In genomic region chr3:117751665-117752064, GRCm38 (mm10) we compare ENCODE assay signal across 16 mouse cellular contexts.
DNase-seq lines count a peak whose midpoint lies in the region; ATAC-seq and TF ChIP-seq lines count a peak whose summit lies in the region.
"Had no signal": no experiment of that assay in that cellular context is flagged by ENCODE, and none has a peak within 500 bp of the region (broad histone marks: within the 10 kb centered on the region; RNA-seq: fewer than 3 reads in every experiment).

No protein-coding gene starts in this region.

- no peaks in the 10 kb centered on the region for H3K27me3 ChIP-seq in kidney, adult 2 months (replicated peaks; ENCODE audit: control insufficient read depth, insufficient read depth, low read length)
- no peaks in the 10 kb centered on the region for H3K27me3 ChIP-seq in kidney, embryonic 14.5 days (ENCODE audit: control insufficient read depth, insufficient read depth, low read length)
- H3K27me3 ChIP-seq in midbrain, postnatal 0 days (ENCODE audit: insufficient read depth, low read length) = no peaks in the 10 kb centered on the region
- no peaks in the 10 kb centered on the region for H3K27me3 ChIP-seq in midbrain, embryonic 16.5 days (ENCODE audit: control insufficient read depth, insufficient read depth, low read depth, low read length)

- H3K27ac ChIP-seq in kidney, adult 2 months (ENCODE audit: insufficient read depth, low read depth, low read length) = no peak overlapping the region
- no peak overlapping the region for H3K27ac ChIP-seq in kidney, embryonic 14.5 days (ENCODE audit: low read depth, low read length)
- no peak overlapping the region for H3K27ac ChIP-seq in midbrain, postnatal 0 days (ENCODE audit: low read depth, low read length)
- H3K27ac ChIP-seq in midbrain, embryonic 16.5 days (ENCODE audit: low read length) = no peak overlapping the region
- H3K27ac ChIP-seq in olfactory bulb, adult 2 months (ENCODE audit: insufficient read depth, low read depth, low read length) = peak overlapping the region; percentile 81

- no peak overlapping the region for H3K9ac ChIP-seq in kidney, embryonic 14.5 days (ENCODE audit: low read depth, low read length)
- H3K9ac ChIP-seq in midbrain, postnatal 0 days (replicated peaks; ENCODE audit: low read length, poor library complexity, severe bottlenecking) = no peak overlapping the region
- H3K9ac ChIP-seq in midbrain, embryonic 16.5 days (ENCODE audit: low read depth, low read length) = no peak overlapping the region

- no peaks in the 10 kb centered on the region for H3K36me3 ChIP-seq in kidney, adult 2 months (ENCODE audit: control insufficient read depth, insufficient read depth, low read length)
- H3K36me3 ChIP-seq in kidney, embryonic 14.5 days (ENCODE audit: control insufficient read depth, insufficient read depth, low read length) = no peaks in the 10 kb centered on the region
- H3K36me3 ChIP-seq in midbrain, postnatal 0 days (ENCODE audit: insufficient read depth, low read length) = no peaks in the 10 kb centered on the region
- no peaks in the 10 kb centered on the region for H3K36me3 ChIP-seq in midbrain, embryonic 16.5 days (ENCODE audit: control insufficient read depth, insufficient read depth, low read length)

- ATAC-seq in kidney, embryonic 14.5 days (ENCODE audit: low FRiP score, low TSS enrichment) = no peak
- no peak for ATAC-seq in midbrain, postnatal 0 days (ENCODE audit: low FRiP score)
- ATAC-seq in midbrain, embryonic 16.5 days = no peak

- 0 out of 2 replicates have a peak, but pooled peaks have one; percentile 27 for TF ChIP-seq CTCF in kidney, adult 2 months (conservative IDR thresholded peaks at IDR 0.05; ENCODE audit: insufficient read depth, insufficient read length, low read depth, low read length)
- peak; percentile 61 for TF ChIP-seq CTCF in midbrain, postnatal 0 days (IDR thresholded peaks at IDR 0.05)
- no peak for TF ChIP-seq CTCF in olfactory bulb, adult 2 months (IDR thresholded peaks at IDR 0.05; ENCODE audit: insufficient read depth, low read depth, low read length)

- no peaks in the 10 kb centered on the region for H3K4me1 ChIP-seq in kidney, adult 2 months (ENCODE audit: control insufficient read depth, insufficient read depth, low read length)
- H3K4me1 ChIP-seq in kidney, embryonic 14.5 days (ENCODE audit: control insufficient read depth, insufficient read depth, low read length) = no peaks in the 10 kb centered on the region
- no peaks in the 10 kb centered on the region for H3K4me1 ChIP-seq in midbrain, postnatal 0 days (ENCODE audit: insufficient read depth, low read length)
- peaks cover 2% of the 10 kb centered on the region; the same call in 1 of the 2 replicates for H3K4me1 ChIP-seq in midbrain, embryonic 16.5 days (ENCODE audit: control insufficient read depth, insufficient read depth, low read length)
- H3K4me1 ChIP-seq in olfactory bulb, adult 2 months (ENCODE audit: control insufficient read depth, insufficient read depth, low read length) = peaks cover 5% of the 10 kb centered on the region

- no peaks in the 10 kb centered on the region for H3K9me3 ChIP-seq in kidney, embryonic 14.5 days (ENCODE audit: control insufficient read depth, low read length)
- H3K9me3 ChIP-seq in midbrain, postnatal 0 days (ENCODE audit: low read length) = no peaks in the 10 kb centered on the region
- no peaks in the 10 kb centered on the region for H3K9me3 ChIP-seq in midbrain, embryonic 16.5 days (replicated peaks; ENCODE audit: control insufficient read depth, low read length, poor library complexity, severe bottlenecking)

- H3K4me2 ChIP-seq in kidney, embryonic 14.5 days (replicated peaks; ENCODE audit: low read depth, low read length) = no peak overlapping the region
- no peak overlapping the region for H3K4me2 ChIP-seq in midbrain, postnatal 0 days (ENCODE audit: low read depth, low read length, poor library complexity, severe bottlenecking)
- no peak overlapping the region for H3K4me2 ChIP-seq in midbrain, embryonic 16.5 days (ENCODE audit: low read length)
- H3K4me2 ChIP-seq: midbrain, embryonic 11.5 days had no signal

- TF ChIP-seq POLR2A in kidney, adult 2 months (IDR thresholded peaks at IDR 0.05; ENCODE audit: low read depth, low read length) = no peak
- no peak for TF ChIP-seq POLR2A in olfactory bulb, adult 2 months (IDR thresholded peaks at IDR 0.05; ENCODE audit: insufficient read depth, low read depth, low read length)

- WGBS in kidney, adult 2 months = 57% methylated on average over 2 of the region's 2 CpGs
- 58% methylated on average over 2 of the region's 2 CpGs for WGBS in kidney, embryonic 14.5 days
- WGBS in midbrain, postnatal 0 days = 53% methylated on average over 2 of the region's 2 CpGs
- 55% methylated on average over 2 of the region's 2 CpGs for WGBS in midbrain, embryonic 16.5 days
- 21% methylated on average over 2 of the region's 2 CpGs for WGBS in olfactory bulb, adult 2 months

- no peak for DNase-seq in kidney, adult 2 months
- peak; percentile 47 for DNase-seq in midbrain, postnatal 0 days (ENCODE audit: low spot score)
- peak; percentile 39 for DNase-seq in ZHBTc4 (ENCODE audit: low read depth, low spot score)
- no peak for DNase-seq in yolk sac, embryonic 10.5 days (ENCODE audit: low spot score)
- no peak for DNase-seq in thymus, postnatal 36 days
- DNase-seq: adrenal gland, postnatal 36 days; cerebellum, adult 9-11 months; heart, adult 11 months; kidney, adult 8-10 months; lung, adult 18-20 months; right cerebral cortex, postnatal 4 days had no signal

- H3K4me3 ChIP-seq in kidney, adult 2 months (ENCODE audit: insufficient read depth, low read depth, low read length) = no peak overlapping the region
- no peak overlapping the region for H3K4me3 ChIP-seq in kidney, embryonic 14.5 days (ENCODE audit: low read length)
- H3K4me3 ChIP-seq in midbrain, postnatal 0 days (ENCODE audit: low read depth, low read length) = no peak overlapping the region
- no peak overlapping the region for H3K4me3 ChIP-seq in midbrain, embryonic 16.5 days (ENCODE audit: low read depth, low read length)
- H3K4me3 ChIP-seq in olfactory bulb, adult 2 months (ENCODE audit: insufficient read depth, low read depth, low read length) = no peak overlapping the region
- H3K4me3 ChIP-seq: erythroblast, embryonic 14.5 days had no signal

Comparison
In these comparisons a context has a peak if more than half of its experiments do, and no peak if none do; other contexts are left out.
1. DNase-seq: peak in midbrain, postnatal 0 days (single experiment) and ZHBTc4 (single experiment); none in kidney, adult 2 months (single experiment), yolk sac, embryonic 10.5 days (single experiment) and thymus, postnatal 36 days (0 of 2).